Mouse (Mus musculus) heart, embryonic 16.5 days (tissue): ENCODE data around the gene Gnaq. TPM values are rescaled to one million over a fixed set of nuclear protein-coding genes. Genes with fewer than 3 reads are reported as not detected.

ENCODE experiments used
- ATAC-seq: fragments of 200-750 bp; cut with Nextera tagmentation; replicated peaks from 2 replicates; pipeline ENCODE4 v1.8.0; 2017; ENCODE audit warnings: moderate number of reproducible peaks; ENCODE audit not compliant: insufficient read depth, low FRiP score; ENCODE audit errors: extremely low read depth
- H3K27ac ChIP-seq: fragments of 300-500 bp; sonication (generic); 2 replicates; pipeline ENCODE4 v1.5.1; 2014; ENCODE audit warnings: mild to moderate bottlenecking, low read length, control low read depth, moderate library complexity
- H3K27me3 ChIP-seq: fragments of 300-500 bp; sonication (generic); 2 replicates; pipeline ENCODE4 v1.6.1; 2014; ENCODE audit warnings: low read length, mixed read lengths; ENCODE audit not compliant: control insufficient read depth, insufficient read depth
- H3K36me3 ChIP-seq: fragments of 300-500 bp; sonication (generic); 2 replicates; pipeline ENCODE4 v1.6.1; 2014; ENCODE audit not compliant: control insufficient read depth, insufficient read depth
- H3K4me1 ChIP-seq: fragments of 300-500 bp; sonication (generic); 2 replicates; pipeline ENCODE4 v1.6.1; 2014; ENCODE audit warnings: low read length, mixed read lengths; ENCODE audit not compliant: control insufficient read depth, insufficient read depth
- H3K4me2 ChIP-seq: fragments of 300-500 bp; sonication (generic); 2 replicates; pipeline ENCODE4 v1.6.1; 2014; ENCODE audit warnings: low read depth, mild to moderate bottlenecking, control low read depth, low read length
- H3K4me3 ChIP-seq: fragments of 300-500 bp; sonication (generic); 2 replicates; pipeline ENCODE4 v1.5.1; 2014; ENCODE audit warnings: mild to moderate bottlenecking, control low read depth, low read length
- H3K9ac ChIP-seq: fragments of 300-500 bp; sonication (generic); 2 replicates; pipeline ENCODE4 v1.6.1; 2014; ENCODE audit warnings: low read length, control low read depth
- H3K9me3 ChIP-seq: fragments of 300-500 bp; sonication (generic); replicated peaks from 2 replicates; pipeline ENCODE4 v1.6.1; 2016; ENCODE audit warnings: low read length; ENCODE audit not compliant: control insufficient read depth
- WGBS: fragments of 180-500 bp; shearing (Covaris S2); extraction: QIAGEN DNeasy Blood & Tissue Kit; methylation state at CpG from one replicate; pipeline ENCODE4 v1.1.7; 2014; 5-methylcytosine and 5-hydroxymethylcytosine counted together
- polyA plus RNA-seq: library from polyadenylated mRNA; unstranded; fragments of >200 nt; fragmentation: Nextera tagmentation; extraction: Ambion mirVana; gene quantifications from 2 replicates; pipeline ENCODE4 v1.2.1, GENCODE M21; 2015

The Gnaq gene
- polyA plus RNA-seq, 1 experiment from 2014 or later, result 20.5 TPM

GRCm38 (mm10) chr19:16328074-16328850, 195.6 kb downstream of the Gnaq start:
- H3K36me3 ChIP-seq, result no peaks in the 10 kb centered on the region
- 0 out of 2 replicates have a peak overlapping the region, but pooled peaks have one; percentile 7 for H3K9ac ChIP-seq
- H3K4me3 ChIP-seq, result no peak overlapping the region
- no peak overlapping the region for H3K4me2 ChIP-seq
- WGBS, result 46% methylated on average over 7 of the region's 7 CpGs
- no peak overlapping the region for H3K27ac ChIP-seq
- no peaks in the 10 kb centered on the region for H3K9me3 ChIP-seq
- H3K27me3 ChIP-seq, result no peaks in the 10 kb centered on the region
- H3K4me1 ChIP-seq, result peaks cover 44% of the 10 kb centered on the region
- no peak for ATAC-seq

- Histone ChIP-seq H3K4me3 (no peak overlapping the region), H3K27ac (no peak overlapping the region), H3K27me3 (no peaks in the 10 kb centered on the region), H3K4me2 (no peak overlapping the region), H3K36me3 (peaks cover 4% of the 10 kb centered on the region; the same call in 1 of the 2 replicates), H3K9me3 (no peaks in the 10 kb centered on the region), H3K9ac (no peak overlapping the region), H3K4me1 (peaks cover 44% of the 10 kb centered on the region)
- no peak for ATAC-seq
Measured at GRCm38 (mm10) chr19:16329056-16329455, 196.4 kb downstream of the Gnaq start.

GRCm38 (mm10) chr19:16329648-16330047, 197.0 kb downstream of the Gnaq start:
- ATAC-seq, result no peak
- Histone ChIP-seq H3K4me1 (peaks cover 44% of the 10 kb centered on the region), H3K27ac (no peak overlapping the region), H3K9me3 (no peaks in the 10 kb centered on the region), H3K27me3 (no peaks in the 10 kb centered on the region), H3K4me3 (no peak overlapping the region), H3K9ac (no peak overlapping the region), H3K36me3 (peaks cover 7% of the 10 kb centered on the region; the same call in 1 of the 2 replicates), H3K4me2 (no peak overlapping the region)
- WGBS, result 83% methylated on average over 6 of the region's 6 CpGs

- Histone ChIP-seq H3K9ac (no peak overlapping the region), H3K27me3 (no peaks in the 10 kb centered on the region), H3K36me3 (peaks cover 8% of the 10 kb centered on the region; the same call in 1 of the 2 replicates), H3K4me3 (no peak overlapping the region), H3K4me1 (peaks cover 44% of the 10 kb centered on the region), H3K9me3 (no peaks in the 10 kb centered on the region), H3K27ac (peak overlapping the region; percentile 73), H3K4me2 (0 out of 2 replicates have a peak overlapping the region, but pooled peaks have one; percentile 5)
- ATAC-seq, result peak; percentile 82
- 35% methylated on average over 7 of the region's 7 CpGs for WGBS
Measured at GRCm38 (mm10) chr19:16330161-16330560, 197.5 kb downstream of the Gnaq start.

GRCm38 (mm10) chr19:16331047-16331446, 198.4 kb downstream of the Gnaq start:
- WGBS, result 94% methylated on average over 6 of the region's 6 CpGs

GRCm38 (mm10) chr19:16337866-16338530, 205.4 kb downstream of the Gnaq start:
- peaks cover 9% of the 10 kb centered on the region; the same call in 1 of the 2 replicates for H3K4me1 ChIP-seq
- 76% methylated on average over 9 of the region's 9 CpGs for WGBS
- peaks cover 9% of the 10 kb centered on the region; the same call in 1 of the 2 replicates for H3K36me3 ChIP-seq
- no peaks in the 10 kb centered on the region for H3K27me3 ChIP-seq
- no peak overlapping the region for H3K4me3 ChIP-seq
- no peak overlapping the region for H3K4me2 ChIP-seq
- H3K9ac ChIP-seq, result no peak overlapping the region
- H3K27ac ChIP-seq, result no peak overlapping the region
- no peak for ATAC-seq
- no peaks in the 10 kb centered on the region for H3K9me3 ChIP-seq

More at GRCm38 (mm10) chr19:16331047-16331446, 198.4 kb downstream of the Gnaq start:
- Histone ChIP-seq H3K36me3 (peaks cover 9% of the 10 kb centered on the region; the same call in 1 of the 2 replicates), H3K27ac (no peak overlapping the region; the same call in none of the 2 replicates), H3K9me3 (no peaks in the 10 kb centered on the region), H3K27me3 (no peaks in the 10 kb centered on the region), H3K4me2 (no peak overlapping the region), H3K4me3 (no peak overlapping the region), H3K9ac (no peak overlapping the region), H3K4me1 (peaks cover 38% of the 10 kb centered on the region)
- ATAC-seq, result no peak

GRCm38 (mm10) chr19:16339954-16340586, 207.4 kb downstream of the Gnaq start:
- 92% methylated on average over 4 of the region's 4 CpGs for WGBS
- no peak overlapping the region for H3K27ac ChIP-seq
- peaks cover 9% of the 10 kb centered on the region; the same call in 1 of the 2 replicates for H3K4me1 ChIP-seq
- 0 out of 2 replicates have a peak, but pooled peaks cover 2% of the 10 kb centered on the region for H3K36me3 ChIP-seq
- no peaks in the 10 kb centered on the region for H3K27me3 ChIP-seq
- H3K9me3 ChIP-seq, result no peaks in the 10 kb centered on the region
- no peak overlapping the region for H3K4me2 ChIP-seq
- no peak overlapping the region for H3K9ac ChIP-seq
- no peak overlapping the region for H3K4me3 ChIP-seq
- ATAC-seq, result no peak

GRCm38 (mm10) chr19:16342702-16343101, 210.1 kb downstream of the Gnaq start:
- no peaks in the 10 kb centered on the region for H3K36me3 ChIP-seq
- H3K4me1 ChIP-seq, result peaks cover 9% of the 10 kb centered on the region; the same call in 1 of the 2 replicates
- no peak overlapping the region for H3K4me2 ChIP-seq
- 67% methylated on average over 2 of the region's 2 CpGs for WGBS
- no peak overlapping the region for H3K27ac ChIP-seq
- H3K9ac ChIP-seq, result no peak overlapping the region
- no peaks in the 10 kb centered on the region for H3K27me3 ChIP-seq
- H3K4me3 ChIP-seq, result no peak overlapping the region
- no peaks in the 10 kb centered on the region for H3K9me3 ChIP-seq
- no peak for ATAC-seq
